In genomic region chr16:94363814-94364213, GRCm38 (mm10) we compare ENCODE assay signal across 29 mouse cellular contexts. TPM values are rescaled to one million over a fixed set of nuclear protein-coding genes. Genes with fewer than 3 reads are reported as not detected.
DNase-seq lines count a peak whose midpoint lies in the region; ATAC-seq lines count a peak whose summit lies in the region.
"Had no signal": no experiment of that assay in that cellular context is flagged by ENCODE, and none has a peak within 500 bp of the region (broad histone marks: within the 10 kb centered on the region; RNA-seq: fewer than 3 reads in every experiment).

No protein-coding gene starts in this region.

- no peak overlapping the region for H3K4me3 ChIP-seq in heart, embryonic 12.5 days
- H3K4me3 ChIP-seq: forebrain, embryonic 10.5 days; forebrain, embryonic 13.5 days; heart, embryonic 15.5 days had no signal

- H3K9me3 ChIP-seq in heart, embryonic 12.5 days (replicated peaks) = no peaks in the 10 kb centered on the region
- H3K9me3 ChIP-seq: forebrain, embryonic 10.5 days; forebrain, embryonic 13.5 days; heart, embryonic 15.5 days had no signal

- H3K4me2 ChIP-seq in heart, embryonic 12.5 days = no peak overlapping the region
- H3K4me2 ChIP-seq: forebrain, embryonic 13.5 days; heart, embryonic 11.5 days; heart, embryonic 15.5 days; hindbrain, embryonic 14.5 days had no signal

- no peak for DNase-seq in heart, postnatal 4 days
- DNase-seq in 416B (ENCODE audit: low read depth) = peak; percentile 68
- no peak for DNase-seq in c-Kit-positive CD71-positive TER-119-positive erythroid progenitor cells, embryonic 14.5 days (ENCODE audit: low spot score)
- no peak for DNase-seq in MN1 (ENCODE audit: low spot score)
- DNase-seq in left cerebral cortex, postnatal 10 days (ENCODE audit: extremely low spot score in 1 of 2, low spot score in 2 of 2) = no peak
- DNase-seq: adrenal gland, adult 8-10 months; adrenal gland, postnatal 36 days; cerebellum, adult 11-12 months; cerebellum, adult 8-10 months; cerebellum, postnatal 10 days; cerebellum, postnatal 36 days; gastrocnemius, postnatal 10 days; gastrocnemius, postnatal 36 days; heart, postnatal 10 days; heart, postnatal 36 days had no signal

- H3K27me3 ChIP-seq in heart, embryonic 12.5 days (replicated peaks) = no peaks in the 10 kb centered on the region
- H3K27me3 ChIP-seq: forebrain, embryonic 13.5 days; heart, embryonic 15.5 days; Patski had no signal

- H3K36me3 ChIP-seq in heart, embryonic 12.5 days = peaks cover 14% of the 10 kb centered on the region; the same call in 1 of the 2 replicates
- H3K36me3 ChIP-seq: heart, embryonic 15.5 days had no signal

- no peak overlapping the region for H3K9ac ChIP-seq in heart, embryonic 12.5 days
- H3K9ac ChIP-seq: forebrain, embryonic 13.5 days; heart, embryonic 15.5 days; hindbrain, embryonic 14.5 days had no signal

- H3K27ac ChIP-seq in heart, embryonic 12.5 days (ENCODE audit: poor library complexity, severe bottlenecking) = 0 out of 2 replicates have a peak overlapping the region, but pooled peaks have one; percentile 8
- H3K27ac ChIP-seq: forebrain, embryonic 10.5 days; forebrain, embryonic 13.5 days; heart, embryonic 15.5 days; hindbrain, embryonic 14.5 days; hindbrain, postnatal 0 days had no signal

- peaks cover 21% of the 10 kb centered on the region for H3K4me1 ChIP-seq in heart, embryonic 12.5 days (replicated peaks)

- 78% methylated on average over 4 of the region's 4 CpGs for WGBS in heart, embryonic 12.5 days

- no peak for ATAC-seq in heart, embryonic 12.5 days (ENCODE audit: insufficient number of reproducible peaks, low FRiP score)
- peak; percentile 68 for ATAC-seq in granulocyte monocyte progenitor cell, adult 5-6 weeks (replicated peaks; ENCODE audit: poor library complexity, severe bottlenecking)
- peak; percentile 54 for ATAC-seq in megakaryocyte progenitor cell, adult 5-6 weeks (replicated peaks; ENCODE audit: poor library complexity)
- ATAC-seq: CD4-positive, CD25-positive, alpha-beta regulatory T cell, adult 4 months; forebrain, embryonic 13.5 days; forebrain, embryonic 16.5 days; hindbrain, postnatal 0 days; inflammation-experienced regulatory T-cells, adult 6 months; intestine, embryonic 16.5 days; Patski had no signal

- intact Hi-C loops in left cerebral cortex, postnatal 10 days (cut with DNase I) = no loop called here

RNA-seq across cellular contexts. Expression of gene Ttc3, which starts 6.6 kb away (rescaled TPM):
- 212 and 237 TPM in 2 replicates for polyA plus RNA-seq in heart, embryonic 12.5 days (2016; fragmentation: Nextera tagmentation; extraction: Ambion mirVana)
- total RNA-seq in heart, postnatal 4 days (2021) = 100 to 1,000 TPM; 156 to 173 TPM
- 63.4 and 64.2 TPM in 2 replicates for total RNA-seq in granulocyte monocyte progenitor cell, adult 5-6 weeks (2014; fragmentation: Nextera tagmentation)
- 84.1 and 118 TPM in 2 replicates for total RNA-seq in granulocyte monocyte progenitor cell, adult 5-6 weeks (2017)
- 42.6 and 55.9 TPM in 2 replicates for total RNA-seq in megakaryocyte progenitor cell, adult 5-6 weeks (2015)
- total RNA-seq in megakaryocyte progenitor cell, adult 5-6 weeks (2017) = 113 and 168 TPM in 2 replicates
- total RNA-seq in left cerebral cortex, postnatal 10 days (2021) = 100 to 1,000 TPM; 798 to 822 TPM

RNA-seq across cellular contexts. Expression of gene Pigp, which starts 7.8 kb away (rescaled TPM):
- polyA plus RNA-seq in heart, embryonic 12.5 days (2016; fragmentation: Nextera tagmentation; extraction: Ambion mirVana) = 104 and 111 TPM in 2 replicates
- 10 to 100 TPM; 76.7 to 77.5 TPM for total RNA-seq in heart, postnatal 4 days (2021)
- total RNA-seq in granulocyte monocyte progenitor cell, adult 5-6 weeks (2014; fragmentation: Nextera tagmentation) = 38.2 and 48.2 TPM in 2 replicates
- total RNA-seq in granulocyte monocyte progenitor cell, adult 5-6 weeks (2017) = 13.4 and 26.4 TPM in 2 replicates
- total RNA-seq in megakaryocyte progenitor cell, adult 5-6 weeks (2015) = 32.7 and 51.4 TPM in 2 replicates
- 9.1 and 18.1 TPM in 2 replicates for total RNA-seq in megakaryocyte progenitor cell, adult 5-6 weeks (2017)
- total RNA-seq in left cerebral cortex, postnatal 10 days (2021) = 10 to 100 TPM; 46.8 to 51.4 TPM

RNA-seq across cellular contexts. Expression of gene Ripply3, which starts 35.6 kb away (rescaled TPM):
- 4.2 and 4.3 TPM in 2 replicates for polyA plus RNA-seq in heart, embryonic 12.5 days (2016; fragmentation: Nextera tagmentation; extraction: Ambion mirVana)
- total RNA-seq in heart, postnatal 4 days (2021) = 1 to 10 TPM; 3.7 to 4.5 TPM
- not detected in 2 replicates for total RNA-seq in granulocyte monocyte progenitor cell, adult 5-6 weeks (2014; fragmentation: Nextera tagmentation)
- total RNA-seq in granulocyte monocyte progenitor cell, adult 5-6 weeks (2017) = not detected in 2 replicates
- total RNA-seq in megakaryocyte progenitor cell, adult 5-6 weeks (2015) = 0.67 TPM in 1 of 2 replicates, not detected in the other
- not detected in 2 replicates for total RNA-seq in megakaryocyte progenitor cell, adult 5-6 weeks (2017)
- total RNA-seq in left cerebral cortex, postnatal 10 days (2021) = under 1 TPM in 1 of 2 experiments, not detected in 1; 0.43 TPM
- polyA plus RNA-seq: Patski had no signal

RNA-seq across cellular contexts. Expression of gene Hlcs, which starts 50.4 kb away (rescaled TPM):
- polyA plus RNA-seq in heart, embryonic 12.5 days (2016; fragmentation: Nextera tagmentation; extraction: Ambion mirVana) = 10.3 and 11.0 TPM in 2 replicates
- total RNA-seq in heart, postnatal 4 days (2021) = 1 to 10 TPM; 8.0 to 8.2 TPM
- total RNA-seq in granulocyte monocyte progenitor cell, adult 5-6 weeks (2014; fragmentation: Nextera tagmentation) = 6.9 and 11.7 TPM in 2 replicates
- total RNA-seq in granulocyte monocyte progenitor cell, adult 5-6 weeks (2017) = 6.2 and 6.7 TPM in 2 replicates
- 8.2 and 9.8 TPM in 2 replicates for total RNA-seq in megakaryocyte progenitor cell, adult 5-6 weeks (2015)
- total RNA-seq in megakaryocyte progenitor cell, adult 5-6 weeks (2017) = 4.3 and 6.0 TPM in 2 replicates
- 10 to 100 TPM; 12.4 to 13.1 TPM for total RNA-seq in left cerebral cortex, postnatal 10 days (2021)

Comparison
In these comparisons a context has a peak if more than half of its experiments do, and no peak if none do; other contexts are left out.
1. RNA of gene Ttc3, which starts 6.6 kb away (total RNA-seq): 798 to 822 TPM in left cerebral cortex, postnatal 10 days; 156 to 173 TPM in heart, postnatal 4 days, 42.6 to 168 TPM in megakaryocyte progenitor cell, adult 5-6 weeks and 63.4 to 118 TPM in granulocyte monocyte progenitor cell, adult 5-6 weeks; every median in the first group is over 4 times any median in the second.